Mouse (Mus musculus) midbrain, embryonic 16.5 days (tissue): Measurements from ENCODE around the gene Mpdz. TPM values are rescaled to one million over a fixed set of nuclear protein-coding genes. Genes with fewer than 3 reads are reported as not detected.

Experiments
- ATAC-seq: fragments of 200-750 bp; cut with Nextera tagmentation; 2 replicates; pipeline ENCODE4 v1.8.0; 2017; ENCODE audit warnings: moderate TSS enrichment
- H3K27ac ChIP-seq: fragments of 300-500 bp; sonication (generic); 2 replicates; pipeline ENCODE4 v1.5.1; 2014; ENCODE audit warnings: mild to moderate bottlenecking, low read length, mixed read lengths
- H3K27me3 ChIP-seq: fragments of 300-500 bp; sonication (generic); 2 replicates; pipeline ENCODE4 v1.6.1; 2014; ENCODE audit warnings: low read depth, low read length, mixed read lengths; ENCODE audit not compliant: control insufficient read depth, insufficient read depth
- H3K36me3 ChIP-seq: fragments of 300-500 bp; sonication (generic); 2 replicates; pipeline ENCODE4 v1.6.1; 2014; ENCODE audit warnings: mild to moderate bottlenecking, low read length, moderate library complexity, mixed read lengths; ENCODE audit not compliant: control insufficient read depth, insufficient read depth
- H3K4me1 ChIP-seq: fragments of 300-500 bp; sonication (generic); 2 replicates; pipeline ENCODE4 v1.6.1; 2014; ENCODE audit warnings: mild to moderate bottlenecking, low read length, mixed read lengths; ENCODE audit not compliant: control insufficient read depth, insufficient read depth
- H3K4me2 ChIP-seq: fragments of 300-500 bp; sonication (generic); 2 replicates; pipeline ENCODE4 v1.6.1; 2014; ENCODE audit warnings: mild to moderate bottlenecking, low read length, mixed read lengths
- H3K4me3 ChIP-seq: fragments of 300-500 bp; sonication (generic); 2 replicates; pipeline ENCODE4 v1.5.1; 2014; ENCODE audit warnings: low read depth, mild to moderate bottlenecking, low read length, moderate library complexity, mixed read lengths
- H3K9ac ChIP-seq: fragments of 300-500 bp; sonication (generic); 2 replicates; pipeline ENCODE4 v1.6.1; 2014; ENCODE audit warnings: low read depth, low read length, mixed read lengths
- H3K9me3 ChIP-seq: fragments of 300-500 bp; sonication (generic); replicated peaks from 2 replicates; pipeline ENCODE4 v1.6.1; 2014; ENCODE audit warnings: mild to moderate bottlenecking, low read length, mixed read lengths; ENCODE audit not compliant: control insufficient read depth, poor library complexity, severe bottlenecking
- WGBS: fragments of 180-500 bp; shearing (Covaris S2); extraction: QIAGEN DNeasy Blood & Tissue Kit; methylation state at CpG from one replicate; pipeline ENCODE4 v1.1.7; 2014; 5-methylcytosine and 5-hydroxymethylcytosine counted together
- polyA plus RNA-seq: library from polyadenylated mRNA; unstranded; fragments of >200 nt; fragmentation: Nextera tagmentation; extraction: Ambion mirVana; gene quantifications from 2 replicates; pipeline ENCODE4 v1.2.1, GENCODE M21; 2015

Gene Mpdz
- polyA plus RNA-seq, 1 experiment from 2014 or later, result 12.1 TPM

GRCm38 (mm10) chr4:81313246-81313645, 129.4 kb downstream of the Mpdz start:
- 95% methylated on average over 4 of the region's 4 CpGs for WGBS
- no peak overlapping the region for H3K9ac ChIP-seq
- H3K27me3 ChIP-seq, result no peaks in the 10 kb centered on the region
- H3K4me2 ChIP-seq, result no peak overlapping the region
- ATAC-seq, result no peak
- H3K36me3 ChIP-seq, result no peaks in the 10 kb centered on the region; the same call in 1 of the 2 replicates
- no peak overlapping the region for H3K4me3 ChIP-seq
- no peaks in the 10 kb centered on the region for H3K4me1 ChIP-seq
- H3K27ac ChIP-seq, result no peak overlapping the region
- H3K9me3 ChIP-seq, result no peaks in the 10 kb centered on the region

- WGBS, result 67% methylated on average over 2 of the region's 2 CpGs
Observed at GRCm38 (mm10) chr4:81310168-81310474, 132.5 kb downstream of the Mpdz start.

GRCm38 (mm10) chr4:81309473-81310167, 133.0 kb downstream of the Mpdz start:
- Histone ChIP-seq H3K4me1 (no peaks in the 10 kb centered on the region), H3K9ac (no peak overlapping the region), H3K4me3 (no peak overlapping the region), H3K9me3 (no peaks in the 10 kb centered on the region), H3K27me3 (no peaks in the 10 kb centered on the region), H3K4me2 (no peak overlapping the region), H3K36me3 (no peaks in the 10 kb centered on the region), H3K27ac (no peak overlapping the region)
- ATAC-seq, result no peak
- WGBS, result 85% methylated on average over 12 of the region's 12 CpGs

More at GRCm38 (mm10) chr4:81310168-81310474, 132.5 kb downstream of the Mpdz start:
- no peak overlapping the region for H3K4me3 ChIP-seq
- no peaks in the 10 kb centered on the region for H3K27me3 ChIP-seq
- ATAC-seq, result no peak
- H3K27ac ChIP-seq, result no peak overlapping the region
- H3K36me3 ChIP-seq, result no peaks in the 10 kb centered on the region
- no peak overlapping the region for H3K4me2 ChIP-seq
- H3K9me3 ChIP-seq, result no peaks in the 10 kb centered on the region
- no peaks in the 10 kb centered on the region for H3K4me1 ChIP-seq
- no peak overlapping the region for H3K9ac ChIP-seq

- no peaks in the 10 kb centered on the region for H3K4me1 ChIP-seq
- 93% methylated on average over 10 of the region's 10 CpGs for WGBS
Observed at GRCm38 (mm10) chr4:81307596-81308265, 134.9 kb downstream of the Mpdz start.

GRCm38 (mm10) chr4:81302056-81302455, 140.6 kb downstream of the Mpdz start:
- no peaks in the 10 kb centered on the region for H3K27me3 ChIP-seq
- peaks cover 3% of the 10 kb centered on the region; the same call in 1 of the 2 replicates for H3K36me3 ChIP-seq
- H3K4me1 ChIP-seq, result no peaks in the 10 kb centered on the region
- H3K4me2 ChIP-seq, result no peak overlapping the region
- ATAC-seq, result no peak
- H3K9ac ChIP-seq, result no peak overlapping the region
- 95% methylated on average over 3 of the region's 3 CpGs for WGBS
- no peak overlapping the region for H3K4me3 ChIP-seq
- no peaks in the 10 kb centered on the region for H3K9me3 ChIP-seq
- no peak overlapping the region for H3K27ac ChIP-seq

More at GRCm38 (mm10) chr4:81307596-81308265, 134.9 kb downstream of the Mpdz start:
- Histone ChIP-seq H3K36me3 (peaks cover 3% of the 10 kb centered on the region; the same call in 1 of the 2 replicates), H3K27me3 (no peaks in the 10 kb centered on the region), H3K4me3 (no peak overlapping the region), H3K9me3 (no peaks in the 10 kb centered on the region), H3K9ac (no peak overlapping the region), H3K27ac (no peak overlapping the region), H3K4me2 (no peak overlapping the region)
- no peak for ATAC-seq

DNA sequence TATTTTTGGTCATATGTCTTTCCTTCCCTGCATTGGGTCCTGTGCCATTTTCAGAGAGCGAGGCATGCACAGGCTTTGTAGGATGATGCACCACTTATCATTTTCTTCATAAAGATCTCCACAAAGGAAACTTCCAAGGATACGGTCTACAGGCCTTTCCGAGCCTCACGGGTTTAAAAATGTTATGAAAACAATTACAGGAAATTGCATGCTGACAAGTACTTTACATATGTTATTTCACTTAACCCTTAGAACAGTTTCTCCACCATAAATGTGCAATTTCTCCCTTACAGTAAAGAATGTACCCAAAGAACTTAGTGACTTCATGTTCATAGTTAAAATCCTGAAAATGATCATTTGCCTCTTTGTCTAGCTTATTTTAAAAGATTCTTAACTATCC, 144.2 kb downstream of the Mpdz start:
- no peaks in the 10 kb centered on the region for H3K9me3 ChIP-seq
- no peaks in the 10 kb centered on the region for H3K4me1 ChIP-seq
- no peaks in the 10 kb centered on the region for H3K27me3 ChIP-seq
- no peak overlapping the region for H3K4me2 ChIP-seq
- no peak overlapping the region for H3K4me3 ChIP-seq
- peaks cover 7% of the 10 kb centered on the region for H3K36me3 ChIP-seq
- ATAC-seq, result no peak
- WGBS, result 88% methylated on average over 4 of the region's 4 CpGs
- H3K9ac ChIP-seq, result no peak overlapping the region
- H3K27ac ChIP-seq, result no peak overlapping the region

DNA sequence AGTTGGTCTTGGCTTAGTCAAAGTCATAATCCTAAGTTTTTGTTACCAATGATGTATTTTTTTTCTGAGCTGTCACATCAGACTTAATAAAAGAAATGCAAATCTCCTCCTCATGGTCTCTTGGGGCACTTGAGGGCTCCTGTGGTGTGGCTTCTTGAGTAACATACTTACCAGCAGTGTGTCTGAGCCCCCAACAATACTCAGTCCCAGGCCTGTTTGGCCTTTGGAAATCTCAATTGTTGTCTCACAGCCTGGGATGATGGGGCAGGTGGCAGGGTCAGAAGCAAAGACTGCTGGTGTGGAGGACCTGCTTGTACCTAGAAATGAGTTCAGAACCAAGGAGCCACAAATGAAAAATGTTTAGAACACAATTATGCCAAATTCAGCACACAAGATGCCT, 149.3 kb downstream of the Mpdz start:
- Histone ChIP-seq H3K4me1 (no peaks in the 10 kb centered on the region), H3K36me3 (peaks cover 7% of the 10 kb centered on the region; the same call in 1 of the 2 replicates), H3K4me3 (no peak overlapping the region), H3K27me3 (no peaks in the 10 kb centered on the region), H3K4me2 (no peak overlapping the region), H3K9ac (no peak overlapping the region), H3K9me3 (no peaks in the 10 kb centered on the region), H3K27ac (no peak overlapping the region)
- ATAC-seq, result no peak

- Histone ChIP-seq H3K27ac (no peak overlapping the region), H3K36me3 (no peaks in the 10 kb centered on the region), H3K4me1 (no peaks in the 10 kb centered on the region), H3K4me2 (no peak overlapping the region), H3K9ac (no peak overlapping the region), H3K9me3 (no peaks in the 10 kb centered on the region), H3K27me3 (no peaks in the 10 kb centered on the region), H3K4me3 (no peak overlapping the region)
- ATAC-seq, result no peak
- 89% methylated on average over 4 of the region's 4 CpGs for WGBS
Observed at GRCm38 (mm10) chr4:81285564-81285963, 157.1 kb downstream of the Mpdz start.

DNA sequence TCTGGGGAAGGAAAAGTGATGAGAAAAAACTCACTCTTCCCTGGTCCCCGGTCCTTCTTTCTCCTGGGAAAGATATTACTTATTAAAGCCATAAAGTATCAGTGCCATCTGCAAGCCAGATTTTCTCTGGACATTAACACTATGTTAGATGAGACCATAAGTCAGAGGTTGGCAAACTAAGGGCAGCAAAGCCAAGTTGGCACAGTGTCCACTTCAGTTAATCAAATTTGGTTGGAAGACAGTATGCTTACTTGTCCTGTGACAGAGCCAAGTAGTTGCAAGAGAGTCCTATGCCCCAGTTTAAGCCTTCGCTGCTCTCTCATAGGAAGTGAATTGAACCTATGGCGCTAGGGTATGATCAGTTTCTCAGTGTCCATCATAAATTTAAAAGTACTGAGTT, 159.0 kb downstream of the Mpdz start:
- H3K9me3 ChIP-seq, result no peaks in the 10 kb centered on the region
- H3K27ac ChIP-seq, result no peak overlapping the region
- no peak overlapping the region for H3K4me2 ChIP-seq
- no peaks in the 10 kb centered on the region for H3K36me3 ChIP-seq
- H3K27me3 ChIP-seq, result no peaks in the 10 kb centered on the region
- no peak overlapping the region for H3K4me3 ChIP-seq
- 92% methylated on average over 3 of the region's 3 CpGs for WGBS
- no peaks in the 10 kb centered on the region for H3K4me1 ChIP-seq
- H3K9ac ChIP-seq, result no peak overlapping the region
- ATAC-seq, result no peak
